Mouse (Mus musculus): ENCODE results near the gene Sypl. TPM values are rescaled to one million over a fixed set of nuclear protein-coding genes. Genes with fewer than 3 reads are reported as not detected.
"Not testable (repeated sequence)": the region's sequence is repeated elsewhere in the genome, so short reads cannot be mapped to it uniquely, and the experiment has no call there.

Gene Sypl
- polyA plus RNA-seq, 1 experiment from 2014 or later, result 159 TPM

DNA sequence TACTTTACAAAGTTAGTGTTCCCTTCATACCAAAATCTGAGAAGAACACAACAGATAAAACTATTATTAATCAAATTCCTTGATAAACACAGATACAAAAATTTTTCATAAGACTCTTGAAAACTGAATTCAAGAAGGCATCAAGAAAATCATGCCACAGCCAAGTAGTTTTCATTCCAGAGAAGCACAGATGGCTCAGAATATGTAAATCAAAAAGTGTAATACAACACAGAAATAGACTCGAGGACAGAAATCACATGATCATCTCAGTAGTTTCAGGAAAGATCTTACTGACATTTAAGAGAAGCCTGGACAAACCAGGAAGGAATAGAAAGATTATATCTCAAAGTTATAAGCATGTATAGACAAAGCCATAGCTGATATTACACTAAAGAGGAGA is 32.6 kb downstream of the Sypl start:
- no peak overlapping the region for H3K27ac ChIP-seq
- ATAC-seq, result no peak
- no peaks in the 10 kb centered on the region for H3K36me3 ChIP-seq
- WGBS, result 37% methylated on average over 1 of the region's 1 CpGs
- no peak overlapping the region for H3K4me3 ChIP-seq (replicated peaks)
- H3K4me2 ChIP-seq (replicated peaks), result no peak overlapping the region
- H3K4me1 ChIP-seq (replicated peaks), result no peaks in the 10 kb centered on the region
- H3K27me3 ChIP-seq (replicated peaks), result no peaks in the 10 kb centered on the region
- no peak overlapping the region for H3K9ac ChIP-seq
- H3K9me3 ChIP-seq, result no peaks in the 10 kb centered on the region

DNA sequence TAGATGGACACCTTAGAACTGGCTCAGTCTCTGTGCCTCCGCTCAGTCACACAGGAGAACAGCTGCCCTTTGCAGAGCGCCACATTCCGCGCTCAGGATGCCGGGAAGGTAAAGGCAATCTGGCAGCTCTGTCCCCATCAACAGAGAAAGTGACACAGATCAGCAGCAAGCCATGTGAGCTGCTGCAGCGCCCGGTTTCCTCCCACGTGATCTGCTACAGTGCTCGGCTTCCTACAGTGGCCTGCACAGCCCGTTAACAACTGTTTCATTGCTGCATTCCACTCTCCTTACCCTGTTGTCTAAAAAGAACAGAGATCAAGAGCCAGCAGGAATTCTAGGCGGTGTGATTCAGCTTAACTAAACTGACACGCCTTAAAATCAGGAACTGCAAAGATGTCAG is 36.0 kb downstream of the Sypl start:
- H3K4me3 ChIP-seq (replicated peaks), result no peak overlapping the region
- no peaks in the 10 kb centered on the region for H3K27me3 ChIP-seq (replicated peaks)
- no peaks in the 10 kb centered on the region for H3K4me1 ChIP-seq (replicated peaks)
- 56% methylated on average over 12 of the region's 12 CpGs for WGBS
- no peaks in the 10 kb centered on the region for H3K36me3 ChIP-seq
- no peak overlapping the region for H3K27ac ChIP-seq
- no peak overlapping the region for H3K9ac ChIP-seq
- ATAC-seq, result peak; percentile 51; the same call in 1 of the 2 replicates
- no peaks in the 10 kb centered on the region for H3K9me3 ChIP-seq
- peak overlapping the region; percentile 11; the same call in 1 of the 2 replicates for H3K4me2 ChIP-seq (replicated peaks)

DNA sequence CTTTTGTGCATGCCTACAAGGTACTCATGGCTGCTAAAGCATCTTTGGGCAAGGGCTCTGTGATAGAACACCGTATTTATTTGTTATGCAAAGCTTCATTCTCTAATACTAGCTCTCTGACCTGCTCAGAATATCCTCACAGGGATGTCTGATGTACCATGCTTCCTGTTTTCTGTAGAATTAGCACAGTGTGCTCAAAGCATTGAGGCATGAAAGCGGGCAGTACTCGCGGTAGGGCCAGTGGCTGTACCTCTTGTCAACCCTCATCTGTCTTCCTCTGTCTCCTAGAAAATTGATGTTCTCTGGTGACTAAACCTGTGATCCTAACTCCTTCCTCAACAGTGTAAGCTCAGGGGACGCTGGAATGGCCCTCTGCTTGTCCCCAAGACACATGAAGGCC is 40.4 kb downstream of the Sypl start:
- no peak overlapping the region for H3K27ac ChIP-seq
- WGBS, result 71% methylated on average over 5 of the region's 5 CpGs

GRCm38 (mm10) chr12:32995081-32995834 is 41.6 kb downstream of the Sypl start:
- WGBS, result 72% methylated on average over 4 of the region's 4 CpGs
- Histone ChIP-seq H3K4me1 (replicated peaks) (no peaks in the 10 kb centered on the region), H3K27me3 (replicated peaks) (no peaks in the 10 kb centered on the region), H3K36me3 (no peaks in the 10 kb centered on the region), H3K9ac (no peak overlapping the region), H3K9me3 (no peaks in the 10 kb centered on the region), H3K27ac (no peak overlapping the region), H3K4me2 (replicated peaks) (no peak overlapping the region), H3K4me3 (replicated peaks) (no peak overlapping the region)
- no peak for ATAC-seq

More for the DNA sequence above, 40.4 kb downstream of the Sypl start:
- no peak overlapping the region for H3K4me2 ChIP-seq (replicated peaks)
- H3K9me3 ChIP-seq, result no peaks in the 10 kb centered on the region
- H3K4me3 ChIP-seq (replicated peaks), result no peak overlapping the region
- ATAC-seq, result no peak
- H3K36me3 ChIP-seq, result no peaks in the 10 kb centered on the region
- H3K27me3 ChIP-seq (replicated peaks), result no peaks in the 10 kb centered on the region
- no peaks in the 10 kb centered on the region for H3K4me1 ChIP-seq (replicated peaks)
- no peak overlapping the region for H3K9ac ChIP-seq

GRCm38 (mm10) chr12:32998766-32999165 is 45.1 kb downstream of the Sypl start:
- Histone ChIP-seq H3K9ac (no peak overlapping the region), H3K27ac (no peak overlapping the region), H3K36me3 (no peaks in the 10 kb centered on the region), H3K4me3 (replicated peaks) (no peak overlapping the region), H3K4me1 (replicated peaks) (no peaks in the 10 kb centered on the region), H3K27me3 (replicated peaks) (no peaks in the 10 kb centered on the region), H3K9me3 (no peaks in the 10 kb centered on the region), H3K4me2 (replicated peaks) (no peak overlapping the region)
- 56% methylated on average over 5 of the region's 5 CpGs for WGBS
- ATAC-seq, result no peak

DNA sequence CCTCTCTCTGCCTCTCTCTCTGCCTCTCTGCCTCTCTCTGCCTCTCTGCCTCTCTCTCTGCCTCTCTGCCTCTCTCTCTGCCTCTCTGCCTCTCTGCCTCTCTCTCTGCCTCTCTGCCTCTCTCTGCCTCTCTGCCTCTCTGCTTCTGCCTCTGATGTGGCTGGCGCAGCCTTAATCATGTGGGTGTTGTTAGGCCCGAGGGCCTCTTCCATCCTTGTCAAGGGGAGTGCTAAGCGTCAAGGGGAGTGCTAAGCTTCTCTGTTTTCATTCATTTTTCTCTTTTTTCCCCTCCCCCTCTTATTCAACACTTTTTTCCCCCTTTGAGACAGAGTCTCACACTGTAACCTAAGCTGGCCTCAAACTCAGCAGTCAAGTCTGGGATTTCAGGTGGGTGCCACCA is 46.1 kb downstream of the Sypl start:
- WGBS, result 38% methylated on average over 3 of the region's 3 CpGs
- not testable (repeated sequence) for ATAC-seq; H3K4me2 ChIP-seq (replicated peaks); H3K9me3 ChIP-seq; H3K27ac ChIP-seq; H3K27me3 ChIP-seq (replicated peaks); H3K9ac ChIP-seq; H3K4me3 ChIP-seq (replicated peaks); H3K36me3 ChIP-seq; H3K4me1 ChIP-seq (replicated peaks)

DNA sequence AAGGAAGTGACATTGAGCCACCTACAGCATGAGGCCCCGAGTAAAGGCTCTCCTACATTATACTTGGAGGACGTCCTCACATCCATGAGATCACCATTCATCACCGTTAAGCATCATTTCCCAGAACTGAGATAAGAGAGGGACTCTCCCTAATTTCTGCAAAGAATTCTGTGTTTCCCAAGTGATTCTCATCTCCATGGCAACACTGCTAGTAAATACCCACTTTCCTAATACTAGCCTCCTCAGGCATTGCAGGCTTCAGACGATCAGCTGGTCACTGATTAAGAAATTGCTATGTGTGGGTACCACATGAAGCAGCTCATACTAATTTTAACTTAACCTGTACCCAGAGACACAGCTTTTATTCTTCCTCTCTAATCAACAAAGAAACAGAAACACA is 46.7 kb downstream of the Sypl start:
- WGBS, result 64% methylated on average over 4 of the region's 4 CpGs
- H3K36me3 ChIP-seq, result no peaks in the 10 kb centered on the region
- H3K4me2 ChIP-seq (replicated peaks), result no peak overlapping the region
- no peak overlapping the region for H3K27ac ChIP-seq
- no peak overlapping the region for H3K4me3 ChIP-seq (replicated peaks)
- no peaks in the 10 kb centered on the region for H3K27me3 ChIP-seq (replicated peaks)
- no peak for ATAC-seq
- no peaks in the 10 kb centered on the region for H3K9me3 ChIP-seq
- no peaks in the 10 kb centered on the region for H3K4me1 ChIP-seq (replicated peaks)
- no peak overlapping the region for H3K9ac ChIP-seq

GRCm38 (mm10) chr12:33003339-33003965 is 49.8 kb downstream of the Sypl start:
- H3K4me2 ChIP-seq (replicated peaks), result no peak overlapping the region
- H3K27me3 ChIP-seq (replicated peaks), result no peaks in the 10 kb centered on the region
- 54% methylated on average over 8 of the region's 8 CpGs for WGBS
- H3K4me3 ChIP-seq (replicated peaks), result no peak overlapping the region
- H3K9ac ChIP-seq, result no peak overlapping the region
- no peak overlapping the region for H3K27ac ChIP-seq
- H3K9me3 ChIP-seq, result no peaks in the 10 kb centered on the region
- no peaks in the 10 kb centered on the region for H3K36me3 ChIP-seq
- 0 out of 2 replicates have a peak, but pooled peaks have one; percentile 18 for ATAC-seq
- no peaks in the 10 kb centered on the region; the same call in 1 of the 2 replicates for H3K4me1 ChIP-seq (replicated peaks)

DNA sequence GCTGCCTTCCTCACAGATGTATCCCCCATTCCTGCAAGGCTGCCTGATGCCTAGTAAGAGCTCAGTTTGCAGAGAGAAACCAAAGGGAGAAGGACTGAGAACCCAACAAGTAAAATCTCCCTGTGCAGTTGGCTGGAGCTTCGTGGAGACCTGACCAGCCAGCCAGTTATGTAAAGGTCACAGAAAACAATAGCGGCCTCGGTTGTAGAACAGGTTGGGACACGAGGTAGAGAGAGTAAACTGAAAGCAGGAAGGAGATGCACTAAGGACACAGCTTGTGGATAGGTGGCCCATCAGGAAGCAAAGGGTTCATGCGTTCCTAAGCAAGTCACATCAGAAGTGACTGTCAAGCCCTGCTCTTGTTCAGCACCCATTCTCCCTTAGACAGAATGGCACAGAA is 52.2 kb downstream of the Sypl start:
- Histone ChIP-seq H3K9ac (no peak overlapping the region), H3K4me1 (replicated peaks) (no peaks in the 10 kb centered on the region; the same call in 1 of the 2 replicates), H3K27me3 (replicated peaks) (no peaks in the 10 kb centered on the region), H3K4me2 (replicated peaks) (no peak overlapping the region), H3K27ac (no peak overlapping the region), H3K9me3 (no peaks in the 10 kb centered on the region), H3K36me3 (no peaks in the 10 kb centered on the region), H3K4me3 (replicated peaks) (no peak overlapping the region)
- no peak for ATAC-seq
- 68% methylated on average over 5 of the region's 5 CpGs for WGBS

- no peak overlapping the region for H3K27ac ChIP-seq
- no peaks in the 10 kb centered on the region; the same call in 1 of the 2 replicates for H3K4me1 ChIP-seq (replicated peaks)
- ATAC-seq, result no peak
- H3K4me2 ChIP-seq (replicated peaks), result no peak overlapping the region
- no peak overlapping the region for H3K4me3 ChIP-seq (replicated peaks)
- H3K27me3 ChIP-seq (replicated peaks), result no peaks in the 10 kb centered on the region
- no peaks in the 10 kb centered on the region for H3K9me3 ChIP-seq
- WGBS, result 92% methylated on average over 2 of the region's 2 CpGs
- no peaks in the 10 kb centered on the region for H3K36me3 ChIP-seq
- H3K9ac ChIP-seq, result no peak overlapping the region
Measured at GRCm38 (mm10) chr12:33007176-33007575, 53.5 kb downstream of the Sypl start.

- no peak overlapping the region for H3K4me2 ChIP-seq (replicated peaks)
Measured at GRCm38 (mm10) chr12:33008305-33009110, 54.8 kb downstream of the Sypl start.

More at GRCm38 (mm10) chr12:33008305-33009110, 54.8 kb downstream of the Sypl start:
- ATAC-seq, result peak; percentile 84
- H3K27ac ChIP-seq, result 0 out of 2 replicates have a peak overlapping the region, but pooled peaks have one; percentile 32
- no peaks in the 10 kb centered on the region for H3K27me3 ChIP-seq (replicated peaks)
- no peak overlapping the region for H3K4me3 ChIP-seq (replicated peaks)
- no peaks in the 10 kb centered on the region; the same call in 1 of the 2 replicates for H3K4me1 ChIP-seq (replicated peaks)
- H3K36me3 ChIP-seq, result no peaks in the 10 kb centered on the region
- WGBS, result 48% methylated on average over 7 of the region's 7 CpGs
- H3K9ac ChIP-seq, result no peak overlapping the region
- no peaks in the 10 kb centered on the region for H3K9me3 ChIP-seq
